ENCODE assay signal across 9 mouse cellular contexts in genomic region chr15:84509981-84510380, GRCm38 (mm10). TPM values are rescaled to one million over a fixed set of nuclear protein-coding genes. Genes with fewer than 3 reads are reported as not detected.
DNase-seq lines count a peak whose midpoint lies in the region; ATAC-seq and TF ChIP-seq lines count a peak whose summit lies in the region.
"Had no signal": no experiment of that assay in that cellular context is flagged by ENCODE, and none has a peak within 500 bp of the region (broad histone marks: within the 10 kb centered on the region; RNA-seq: fewer than 3 reads in every experiment).

No protein-coding gene starts in this region.

- ATAC-seq in limb, embryonic 14.5 days (ENCODE audit: low FRiP score, low read depth) = 0 out of 2 replicates have a peak, but pooled peaks have one; percentile 34
- ATAC-seq in forebrain, embryonic 13.5 days = peak; percentile 50; the same call in 1 of the 2 replicates
- peak; percentile 31; the same call in 1 of the 2 replicates for ATAC-seq in hindbrain, postnatal 0 days
- ATAC-seq in inflammation-experienced regulatory T-cells, adult 6 months = no peak

- no peak overlapping the region for H3K9ac ChIP-seq in limb, embryonic 14.5 days (ENCODE audit: low read depth, low read length, severe bottlenecking)
- H3K9ac ChIP-seq in forebrain, embryonic 13.5 days = no peak overlapping the region
- H3K9ac ChIP-seq in hindbrain, postnatal 0 days (replicated peaks; ENCODE audit: low read length) = no peak overlapping the region

- no peaks in the 10 kb centered on the region for H3K9me3 ChIP-seq in limb, embryonic 14.5 days (ENCODE audit: control insufficient read depth, low read length)
- no peaks in the 10 kb centered on the region for H3K9me3 ChIP-seq in limb, embryonic 10.5 days (replicated peaks)
- H3K9me3 ChIP-seq in forebrain, embryonic 13.5 days (replicated peaks) = peaks cover 4% of the 10 kb centered on the region; the same call in 1 of the 2 replicates
- no peaks in the 10 kb centered on the region for H3K9me3 ChIP-seq in hindbrain, postnatal 0 days (ENCODE audit: low read length)

- no peak for TF ChIP-seq CTCF in hindbrain, postnatal 0 days (IDR thresholded peaks at IDR 0.05; ENCODE audit: low read depth)

- no peak for TF ChIP-seq POLR2A in limb, embryonic 14.5 days (IDR thresholded peaks at IDR 0.05; ENCODE audit: borderline replicate concordance, extremely low read depth, insufficient read depth, insufficient read length)

- no peak for DNase-seq in limb, embryonic 14.5 days (ENCODE audit: low spot score)
- DNase-seq in limb, embryonic 10.5 days (ENCODE audit: low spot score) = no peak
- DNase-seq in hindbrain, postnatal 0 days (ENCODE audit: low spot score) = peak; percentile 54
- DNase-seq in right cerebral cortex, adult 18-20 months = peak; percentile 75
- DNase-seq in thymus, adult 18-20 months = no peak
- DNase-seq in cerebellum, adult 9-11 months = no peak
- DNase-seq: liver had no signal

- H3K4me1 ChIP-seq in limb, embryonic 14.5 days (ENCODE audit: control insufficient read depth, insufficient read depth, low read length) = 0 out of 2 replicates have a peak, but pooled peaks cover 3% of the 10 kb centered on the region
- peaks cover 34% of the 10 kb centered on the region for H3K4me1 ChIP-seq in limb, embryonic 10.5 days
- peaks cover 35% of the 10 kb centered on the region for H3K4me1 ChIP-seq in forebrain, embryonic 13.5 days
- peaks cover 10% of the 10 kb centered on the region for H3K4me1 ChIP-seq in hindbrain, postnatal 0 days (ENCODE audit: insufficient read depth, low read length)

- H3K27me3 ChIP-seq in limb, embryonic 14.5 days (ENCODE audit: control insufficient read depth, insufficient read depth, low read length) = no peaks in the 10 kb centered on the region
- peaks cover 16% of the 10 kb centered on the region for H3K27me3 ChIP-seq in limb, embryonic 10.5 days (ENCODE audit: low read depth, poor library complexity, severe bottlenecking)
- H3K27me3 ChIP-seq in forebrain, embryonic 13.5 days = no peaks in the 10 kb centered on the region
- H3K27me3 ChIP-seq in hindbrain, postnatal 0 days (ENCODE audit: insufficient read depth, low read length) = no peaks in the 10 kb centered on the region

- H3K4me3 ChIP-seq in limb, embryonic 14.5 days (replicated peaks; ENCODE audit: low read length) = no peak overlapping the region
- no peak overlapping the region for H3K4me3 ChIP-seq in limb, embryonic 10.5 days
- no peak overlapping the region for H3K4me3 ChIP-seq in forebrain, embryonic 13.5 days
- H3K4me3 ChIP-seq in hindbrain, postnatal 0 days (ENCODE audit: low read length) = no peak overlapping the region

- no peaks in the 10 kb centered on the region for H3K36me3 ChIP-seq in limb, embryonic 14.5 days (ENCODE audit: control insufficient read depth, insufficient read depth, low read length)
- H3K36me3 ChIP-seq in limb, embryonic 10.5 days = no peaks in the 10 kb centered on the region
- no peaks in the 10 kb centered on the region for H3K36me3 ChIP-seq in forebrain, embryonic 13.5 days (ENCODE audit: poor library complexity, severe bottlenecking)
- H3K36me3 ChIP-seq in hindbrain, postnatal 0 days (ENCODE audit: insufficient read depth, low read length) = no peaks in the 10 kb centered on the region

- H3K4me2 ChIP-seq in limb, embryonic 14.5 days (replicated peaks; ENCODE audit: low read depth, low read length, severe bottlenecking) = no peak overlapping the region
- H3K4me2 ChIP-seq in forebrain, embryonic 13.5 days = no peak overlapping the region
- no peak overlapping the region for H3K4me2 ChIP-seq in hindbrain, postnatal 0 days (ENCODE audit: low read depth, low read length)

- 63% methylated on average over 16 of the region's 16 CpGs for WGBS in limb, embryonic 14.5 days
- 75% methylated on average over 16 of the region's 16 CpGs for WGBS in limb, embryonic 10.5 days
- WGBS in forebrain, embryonic 13.5 days = 65% methylated on average over 16 of the region's 16 CpGs
- WGBS in hindbrain, postnatal 0 days = 52% methylated on average over 16 of the region's 16 CpGs

- no peak overlapping the region for H3K27ac ChIP-seq in limb, embryonic 14.5 days (replicated peaks; ENCODE audit: low read depth, low read length)
- H3K27ac ChIP-seq in limb, embryonic 10.5 days = no peak overlapping the region
- peak overlapping the region; percentile 25; the same call in 1 of the 2 replicates for H3K27ac ChIP-seq in forebrain, embryonic 13.5 days
- H3K27ac ChIP-seq in hindbrain, postnatal 0 days = peak overlapping the region; percentile 38; the same call in 1 of the 2 replicates

RNA-seq across cellular contexts. Expression of gene Rtl6, which starts 47.6 kb away (rescaled TPM):
- 16.9 and 20.9 TPM in 2 replicates for polyA plus RNA-seq in limb, embryonic 14.5 days (2012; rRNA removed)
- 13.4 and 13.9 TPM in 2 replicates for polyA plus RNA-seq in limb, embryonic 14.5 days (2014; fragmentation: Nextera tagmentation; extraction: Ambion mirVana)
- 18.7 and 27.1 TPM in 2 replicates for polyA plus RNA-seq in limb, embryonic 10.5 days (2016; fragmentation: Nextera tagmentation; extraction: Ambion mirVana)
- 43.5 and 50.2 TPM in 2 replicates for polyA plus RNA-seq in forebrain, embryonic 13.5 days (2015; fragmentation: Nextera tagmentation; extraction: Ambion mirVana)
- 77.9 and 80.7 TPM in 2 replicates for total RNA-seq in hindbrain, postnatal 0 days (2014; rRNA removed)
- 39.1 and 39.9 TPM in 2 replicates for polyA plus RNA-seq in hindbrain, postnatal 0 days (2015; fragmentation: Nextera tagmentation; extraction: Ambion mirVana)
- polyA plus RNA-seq in inflammation-experienced regulatory T-cells, adult 6 months (2017; shearing (Covaris generic)) = 1 to 10 TPM; 1.3 to 2.0 (median 1.8) TPM

Comparison
In these comparisons a context has a peak if more than half of its experiments do, and no peak if none do; other contexts are left out.
1. DNase-seq: peak in hindbrain, postnatal 0 days (single experiment) and right cerebral cortex, adult 18-20 months (single experiment); none in limb, embryonic 14.5 days (single experiment), limb, embryonic 10.5 days (single experiment), thymus, adult 18-20 months (0 of 2) and cerebellum, adult 9-11 months (single experiment).
2. H3K27ac ChIP-seq: peak in forebrain, embryonic 13.5 days (single experiment) and hindbrain, postnatal 0 days (single experiment); none in limb, embryonic 14.5 days (single experiment) and limb, embryonic 10.5 days (single experiment).